Mouse (Mus musculus) thymus, postnatal 10 days (tissue): ENCODE data around the gene Dgkb.

Experiments used
- DNase-seq, 2 experiments: peaks; one replicate each; pipeline ENCODE4 v3.0.0; 2021; ENCODE audit warnings: low spot score in 2 of 2

Gene Dgkb

GRCm38 (mm10) chr12:37817426-37817825 lies at the start of gene Dgkb:
TSS of gene Dgkb (plus strand) at chr12:37817726.
- no peak for DNase-seq

GRCm38 (mm10) chr12:37769844-37770243 lies 47.7 kb upstream of the Dgkb start:
- no peak for DNase-seq

GRCm38 (mm10) chr12:37773681-37774357 lies 43.7 kb upstream of the Dgkb start:
- DNase-seq: no peak

GRCm38 (mm10) chr12:37774591-37774990 lies 42.9 kb upstream of the Dgkb start:
- no peak for DNase-seq

GRCm38 (mm10) chr12:37796265-37796928 lies 21.1 kb upstream of the Dgkb start:
- no peak for DNase-seq

GRCm38 (mm10) chr12:37814122-37814521 lies 3.4 kb upstream of the Dgkb start:
- DNase-seq: no peak

GRCm38 (mm10) chr12:37821052-37821810 lies 3.7 kb downstream of the Dgkb start:
- DNase-seq: no peak

GRCm38 (mm10) chr12:37880042-37881017 lies 62.8 kb downstream of the Dgkb start:
- DNase-seq: no peak

- DNase-seq: no peak
These were observed 63.9 kb downstream of the Dgkb start for GRCm38 (mm10) chr12:37881376-37881775.

GRCm38 (mm10) chr12:37882796-37883195 lies 65.3 kb downstream of the Dgkb start:
- no peak for DNase-seq

- DNase-seq: no peak
These were observed 66.3 kb downstream of the Dgkb start for GRCm38 (mm10) chr12:37883781-37884180.

GRCm38 (mm10) chr12:37888591-37888990 lies 71.1 kb downstream of the Dgkb start:
- no peak for DNase-seq

- DNase-seq: no peak
These were observed 71.9 kb downstream of the Dgkb start for GRCm38 (mm10) chr12:37889431-37889830.

GRCm38 (mm10) chr12:37891336-37891735 lies 73.8 kb downstream of the Dgkb start:
- DNase-seq: no peak

GRCm38 (mm10) chr12:37942163-37942562 lies 124.6 kb downstream of the Dgkb start:
- no peak for DNase-seq

- no peak for DNase-seq
These were observed 138.7 kb downstream of the Dgkb start for GRCm38 (mm10) chr12:37956193-37956592.

- no peak for DNase-seq
These were observed 154.0 kb downstream of the Dgkb start for GRCm38 (mm10) chr12:37971482-37971881.

- no peak for DNase-seq
These were observed 161.1 kb downstream of the Dgkb start for GRCm38 (mm10) chr12:37978498-37979187.

- DNase-seq: no peak
These were observed 167.8 kb downstream of the Dgkb start for GRCm38 (mm10) chr12:37985352-37985751.

GRCm38 (mm10) chr12:37988066-37988591 lies 170.6 kb downstream of the Dgkb start:
- no peak for DNase-seq

GRCm38 (mm10) chr12:37993221-37993620 lies 175.7 kb downstream of the Dgkb start:
- no peak for DNase-seq
